29 mouse cellular contexts compared by ENCODE assay signal in the genomic region with DNA sequence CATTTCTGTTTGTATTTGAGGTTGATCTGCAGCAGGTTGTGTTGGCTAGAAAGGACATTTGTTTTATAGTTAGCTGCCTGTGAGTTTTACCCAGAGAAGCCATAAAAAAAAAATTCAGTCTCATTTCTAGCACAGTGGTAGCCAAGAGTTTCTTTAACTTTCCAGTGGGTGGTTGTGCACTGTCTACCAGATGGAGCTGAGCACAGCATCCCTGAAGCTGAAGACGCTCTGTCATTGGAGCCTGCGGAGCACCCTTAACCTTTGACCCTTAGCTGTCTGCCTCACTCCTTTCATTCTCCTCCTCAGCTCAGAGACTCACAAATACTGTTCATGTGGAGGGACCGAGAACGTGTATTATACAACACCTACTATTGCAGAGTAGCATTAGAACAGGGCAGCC. TPM values are rescaled to one million over a fixed set of nuclear protein-coding genes. Genes with fewer than 3 reads are reported as not detected.
DNase-seq lines count a peak whose midpoint lies in the region; ATAC-seq and TF ChIP-seq lines count a peak whose summit lies in the region.
"Had no signal": no experiment of that assay in that cellular context is flagged by ENCODE, and none has a peak within 500 bp of the region (broad histone marks: within the 10 kb centered on the region; RNA-seq: fewer than 3 reads in every experiment).

No protein-coding gene starts in this region.

- no peak for TF ChIP-seq POLR2A in cerebellum, adult 2 months (IDR thresholded peaks at IDR 0.05; ENCODE audit: borderline replicate concordance, insufficient read depth, low read length)

- H3K4me3 ChIP-seq in neural tube, embryonic 14.5 days (ENCODE audit: low read depth, low read length), result no peak overlapping the region
- H3K4me3 ChIP-seq in cerebellum, adult 2 months (replicated peaks; ENCODE audit: insufficient read depth, low read depth, low read length), result no peak overlapping the region
- H3K4me3 ChIP-seq: embryonic facial prominence, embryonic 12.5 days; forebrain, embryonic 15.5 days; heart, embryonic 13.5 days; hindbrain, embryonic 15.5 days; kidney, embryonic 15.5 days; liver, embryonic 15.5 days; neural tube, embryonic 15.5 days had no signal

- TF ChIP-seq CTCF in cerebellum, adult 2 months (IDR thresholded peaks at IDR 0.05; ENCODE audit: borderline replicate concordance, insufficient read depth, low read depth, low read length), result no peak

- H3K4me1 ChIP-seq in neural tube, embryonic 14.5 days (ENCODE audit: control insufficient read depth, insufficient read depth, low read length), result peaks cover 8% of the 10 kb centered on the region; the same call in 1 of the 2 replicates
- H3K4me1 ChIP-seq in cerebellum, adult 2 months (ENCODE audit: control insufficient read depth, insufficient read depth, low read length), result no peaks in the 10 kb centered on the region

- no peaks in the 10 kb centered on the region for H3K27me3 ChIP-seq in neural tube, embryonic 14.5 days (ENCODE audit: control insufficient read depth, insufficient read depth, low read length)
- no peaks in the 10 kb centered on the region for H3K27me3 ChIP-seq in cerebellum, adult 2 months (ENCODE audit: control insufficient read depth, insufficient read depth, low read length)
- H3K27me3 ChIP-seq: embryonic facial prominence, embryonic 12.5 days; forebrain, embryonic 15.5 days; heart, embryonic 13.5 days; hindbrain, embryonic 15.5 days; kidney, embryonic 15.5 days; liver, embryonic 15.5 days; neural tube, embryonic 15.5 days had no signal

- 0 out of 2 replicates have a peak, but pooled peaks have one; percentile 47 for ATAC-seq in neural tube, embryonic 14.5 days (ENCODE audit: low read depth)
- ATAC-seq: forebrain, embryonic 15.5 days had no signal

- no peaks in the 10 kb centered on the region for H3K9me3 ChIP-seq in neural tube, embryonic 14.5 days (ENCODE audit: control insufficient read depth, low read length)
- H3K9me3 ChIP-seq: embryonic facial prominence, embryonic 12.5 days; forebrain, embryonic 15.5 days; G1E; heart, embryonic 13.5 days; hindbrain, embryonic 15.5 days; kidney, embryonic 15.5 days; liver, embryonic 15.5 days; neural tube, embryonic 15.5 days had no signal

- no peak overlapping the region for H3K4me2 ChIP-seq in neural tube, embryonic 14.5 days (ENCODE audit: low read depth, low read length)
- H3K4me2 ChIP-seq: embryonic facial prominence, embryonic 12.5 days; forebrain, embryonic 15.5 days; heart, embryonic 13.5 days; hindbrain, embryonic 15.5 days; kidney, embryonic 15.5 days; liver, embryonic 15.5 days; lung, embryonic 14.5 days; midbrain, embryonic 11.5 days; neural tube, embryonic 15.5 days had no signal

- WGBS in neural tube, embryonic 14.5 days, result 28% methylated on average over 4 of the region's 4 CpGs
- WGBS in cerebellum, adult 2 months, result 70% methylated on average over 4 of the region's 4 CpGs

- H3K9ac ChIP-seq in neural tube, embryonic 14.5 days (replicated peaks; ENCODE audit: low read depth, low read length), result no peak overlapping the region
- H3K9ac ChIP-seq: embryonic facial prominence, embryonic 12.5 days; forebrain, embryonic 15.5 days; heart, embryonic 13.5 days; hindbrain, embryonic 15.5 days; kidney, embryonic 15.5 days; liver, embryonic 15.5 days; lung, embryonic 14.5 days; neural tube, embryonic 15.5 days had no signal

- H3K27ac ChIP-seq in neural tube, embryonic 14.5 days (ENCODE audit: low read depth, low read length), result no peak overlapping the region
- no peak overlapping the region for H3K27ac ChIP-seq in cerebellum, adult 2 months (ENCODE audit: insufficient read depth, low read length)
- H3K27ac ChIP-seq: embryonic facial prominence, embryonic 12.5 days; forebrain, embryonic 15.5 days; heart, embryonic 13.5 days; hindbrain, embryonic 15.5 days; kidney, embryonic 15.5 days; liver, embryonic 15.5 days; neural tube, embryonic 15.5 days had no signal

- DNase-seq in embryo, embryonic 11 days, result peak; percentile 43
- no peak for DNase-seq in embryo, embryonic 9.5 days (ENCODE audit: extremely low spot score)
- peak; percentile 12 for DNase-seq in left cerebral cortex, adult 11 months (ENCODE audit: low spot score)
- DNase-seq in left cerebral cortex, adult 8-10 months (ENCODE audit: low spot score in 2 of 2), result no peak
- DNase-seq in neural tube, embryonic 10.5 days (ENCODE audit: extremely low spot score, low spot score), result no peak
- DNase-seq in cerebellum, adult 2 months, result no peak
- DNase-seq: adrenal gland, adult 8-10 months; cerebellum, adult 9-10 months; gastrocnemius, postnatal 10 days; heart, postnatal 10 days; kidney, adult 18-20 months; kidney, postnatal 25 days; lung, embryonic 14.5 days; lung, postnatal 14 days; retina, postnatal 1 day; spleen, adult 18-20 months; thymus, adult 18-20 months; thymus, postnatal 4 days had no signal

- H3K36me3 ChIP-seq in neural tube, embryonic 14.5 days (ENCODE audit: control insufficient read depth, insufficient read depth, low read length), result no peaks in the 10 kb centered on the region
- H3K36me3 ChIP-seq: embryonic facial prominence, embryonic 12.5 days; forebrain, embryonic 15.5 days; heart, embryonic 13.5 days; hindbrain, embryonic 15.5 days; kidney, embryonic 15.5 days; liver, embryonic 15.5 days; neural tube, embryonic 15.5 days had no signal

RNA-seq across cellular contexts. Expression of gene Mboat2, which starts 40.2 kb away (rescaled TPM):
- total RNA-seq in left cerebral cortex, adult 8-10 months (2022), result 10 to 100 TPM; 74.1 to 93.2 (median 82.1) TPM
- polyA plus RNA-seq in neural tube, embryonic 14.5 days (2014; fragmentation: Nextera tagmentation; extraction: Ambion mirVana), result 80.5 and 93.8 TPM in 2 replicates
- polyA plus RNA-seq in cerebellum, adult 2 months (2012; rRNA removed), result 21.7 and 24.0 TPM in 2 replicates
- polyA plus RNA-seq: liver, adult 2 months had no signal

Comparison
In these comparisons a context has a peak if more than half of its experiments do, and no peak if none do; other contexts are left out.
1. DNase-seq: peak in embryo, embryonic 11 days (single experiment) and left cerebral cortex, adult 11 months (single experiment); none in embryo, embryonic 9.5 days (single experiment), left cerebral cortex, adult 8-10 months (0 of 2), neural tube, embryonic 10.5 days (single experiment) and cerebellum, adult 2 months (0 of 2).